Mouse (Mus musculus) cerebellum, postnatal 14 days (tissue): Measurements from ENCODE around the gene Hmgb1.
"Not testable (repeated sequence)": the region's sequence is repeated elsewhere in the genome, so short reads cannot be mapped to it uniquely, and the experiment has no call there.

Source experiments
- DNase-seq, 2 experiments: peaks; one replicate each; pipeline ENCODE4 v3.0.0; 2021; ENCODE audit warnings: mixed read lengths in 2 of 2

Hmgb1 gene

GRCm38 (mm10) chr5:149143766-149144375, 40.4 kb downstream of the Hmgb1 start:
- DNase-seq, result peak in 1 of 2 experiments; percentile 8

- not testable (repeated sequence) for DNase-seq
Observed at GRCm38 (mm10) chr5:149141155-149141554, 43.1 kb downstream of the Hmgb1 start.

DNA sequence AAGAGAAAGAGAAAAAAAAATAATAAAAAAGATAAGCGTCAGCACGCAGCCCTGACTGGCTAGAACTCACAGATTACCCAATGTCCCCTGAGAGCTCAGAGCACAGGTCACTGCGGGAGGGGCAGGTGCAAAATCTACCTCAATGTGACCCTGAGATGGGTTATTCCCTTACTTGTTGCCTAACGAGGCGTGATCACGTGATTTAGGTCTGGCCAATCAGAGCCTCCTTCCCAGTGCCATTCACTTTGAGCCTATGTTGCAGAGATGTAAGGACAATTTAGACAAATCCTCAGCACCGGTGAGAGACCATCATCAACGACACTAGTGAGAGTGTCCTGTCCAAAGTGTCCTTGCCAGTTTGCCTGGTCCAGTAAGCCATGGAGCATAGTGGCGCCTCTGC, 44.0 kb downstream of the Hmgb1 start:
- no peak for DNase-seq

GRCm38 (mm10) chr5:149138087-149138486, 46.2 kb downstream of the Hmgb1 start:
- not testable (repeated sequence) for DNase-seq

DNA sequence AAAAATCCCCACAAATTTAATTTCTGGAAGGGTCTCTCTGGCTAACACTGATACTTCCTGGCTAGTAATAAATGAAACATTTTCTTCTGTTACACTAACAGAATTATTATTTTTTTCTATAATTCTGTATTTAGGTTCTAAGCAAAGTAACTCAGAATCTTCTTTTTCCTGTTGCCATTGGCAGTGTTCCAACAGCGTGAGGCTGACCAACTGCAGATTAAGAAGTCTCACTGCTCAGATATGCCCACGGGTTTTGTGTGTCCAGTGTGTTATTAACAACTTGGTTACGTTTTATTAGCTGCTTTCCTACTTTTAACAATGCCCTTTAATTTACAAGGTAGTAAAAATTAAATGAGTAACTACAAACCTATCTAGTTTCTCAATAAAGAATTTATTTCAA, 46.8 kb downstream of the Hmgb1 start:
- no peak for DNase-seq

DNA sequence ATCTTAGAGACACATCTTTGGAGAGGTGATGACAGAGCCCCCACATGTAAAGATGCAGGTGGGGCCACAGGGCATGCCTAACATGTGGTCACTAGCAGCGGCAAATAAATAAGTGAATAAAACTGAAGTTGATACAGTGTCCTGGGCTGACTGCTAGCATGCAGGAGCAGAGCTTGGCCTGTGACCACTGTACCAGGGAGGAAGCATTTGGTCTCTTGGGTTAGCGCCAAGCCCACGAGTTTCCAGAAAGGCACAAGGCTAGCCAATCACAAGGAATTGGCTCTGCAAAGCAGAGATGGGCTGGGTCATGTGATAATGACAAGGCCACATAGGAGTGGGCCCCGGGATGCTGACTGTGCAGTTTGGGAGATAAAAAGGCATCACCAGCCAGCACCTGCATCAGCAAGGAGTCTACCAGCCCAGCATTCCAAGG, 47.3 kb downstream of the Hmgb1 start:
- DNase-seq, result peak; percentile 83 to 88

DNA sequence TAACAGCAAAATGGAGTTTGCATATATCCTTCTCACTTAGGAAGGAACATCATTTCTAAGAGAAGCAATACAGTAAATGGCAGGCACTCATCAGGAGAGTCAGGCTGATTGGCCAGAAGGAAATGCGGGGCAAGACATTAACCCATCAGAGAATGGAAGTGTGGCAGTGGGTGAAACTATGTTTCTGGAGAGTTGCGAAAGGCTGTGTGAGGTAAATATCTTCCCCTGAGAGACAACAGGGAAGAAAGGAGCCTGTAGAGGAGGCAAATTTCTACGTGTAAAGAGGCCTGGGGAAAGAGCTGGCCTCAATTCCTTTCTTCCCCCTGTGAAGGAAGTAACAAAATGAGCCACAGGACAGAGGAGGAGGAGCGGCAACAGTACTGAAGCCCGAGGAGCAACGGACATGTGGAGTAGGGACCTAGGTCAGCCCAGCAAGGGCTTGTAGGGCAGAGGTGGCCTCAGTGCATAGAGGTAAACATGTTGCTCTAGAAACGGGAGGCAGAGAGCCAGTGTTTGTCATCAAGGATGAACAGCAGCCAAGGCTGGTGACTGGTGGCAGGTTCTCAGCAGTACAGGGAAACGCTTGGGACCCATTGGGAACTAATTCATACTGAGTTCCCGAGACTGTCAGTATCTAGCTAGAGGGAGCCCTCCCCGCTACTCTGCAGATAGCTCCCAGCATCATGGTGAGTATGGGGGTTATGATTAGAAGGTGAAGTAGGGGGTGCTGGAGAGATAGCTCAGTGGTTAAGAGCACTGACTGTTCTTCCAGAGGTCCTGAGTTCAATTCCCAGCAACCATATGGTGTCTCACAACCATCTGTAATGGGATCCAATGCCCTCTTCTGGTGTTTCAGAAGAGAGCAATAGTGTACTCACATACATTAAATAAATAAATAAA, 48.6 kb downstream of the Hmgb1 start:
- DNase-seq, result no peak

- DNase-seq, result no peak
Observed at GRCm38 (mm10) chr5:149134751-149135454, 49.4 kb downstream of the Hmgb1 start.

DNA sequence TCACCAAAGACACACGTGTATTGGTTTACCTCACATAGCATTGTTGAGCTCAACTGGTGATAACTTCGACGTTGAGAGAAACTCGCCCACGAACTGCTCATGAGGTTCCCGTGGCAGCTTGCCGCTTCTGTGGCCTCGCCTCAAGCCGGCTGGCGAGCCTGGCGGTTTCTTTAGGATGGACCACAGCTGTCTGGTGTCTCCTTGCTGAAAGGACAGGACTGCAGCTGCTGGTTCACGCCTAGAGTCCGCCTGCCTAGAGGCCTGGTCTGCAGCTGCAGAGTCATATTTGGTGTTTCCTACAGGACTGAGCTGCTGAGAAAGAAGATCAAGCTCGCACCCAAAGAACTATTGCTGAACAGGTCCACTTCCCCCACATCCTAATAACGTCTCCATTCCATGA, 55.8 kb downstream of the Hmgb1 start:
- no peak for DNase-seq

GRCm38 (mm10) chr5:149123795-149124194, 60.5 kb downstream of the Hmgb1 start:
- DNase-seq, result no peak

DNA sequence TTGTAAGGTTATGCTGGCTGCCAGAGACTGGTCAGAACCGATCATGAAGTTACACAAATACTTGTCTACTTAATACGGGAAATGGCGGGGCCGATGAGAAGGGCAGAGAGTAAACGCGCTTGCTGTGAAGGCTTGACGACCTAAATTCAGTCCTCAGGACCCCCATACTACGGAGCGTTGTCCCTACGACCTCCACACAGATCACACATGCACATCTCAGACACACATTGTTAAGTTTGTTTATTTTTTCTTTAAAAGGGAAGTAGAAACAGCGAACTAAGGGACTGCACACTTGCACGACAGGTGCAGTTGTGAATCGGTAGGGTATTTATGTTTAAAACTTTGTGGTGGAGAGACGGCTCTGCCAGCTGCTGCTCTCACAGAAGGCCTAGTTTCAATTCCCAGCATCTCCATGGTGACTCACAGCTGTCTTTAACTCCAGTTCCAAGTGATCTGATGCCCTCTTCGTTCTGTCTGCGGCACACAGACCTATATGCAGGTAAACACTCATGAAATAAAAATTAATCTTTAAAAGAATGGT, 64.9 kb downstream of the Hmgb1 start:
- no peak for DNase-seq

DNA sequence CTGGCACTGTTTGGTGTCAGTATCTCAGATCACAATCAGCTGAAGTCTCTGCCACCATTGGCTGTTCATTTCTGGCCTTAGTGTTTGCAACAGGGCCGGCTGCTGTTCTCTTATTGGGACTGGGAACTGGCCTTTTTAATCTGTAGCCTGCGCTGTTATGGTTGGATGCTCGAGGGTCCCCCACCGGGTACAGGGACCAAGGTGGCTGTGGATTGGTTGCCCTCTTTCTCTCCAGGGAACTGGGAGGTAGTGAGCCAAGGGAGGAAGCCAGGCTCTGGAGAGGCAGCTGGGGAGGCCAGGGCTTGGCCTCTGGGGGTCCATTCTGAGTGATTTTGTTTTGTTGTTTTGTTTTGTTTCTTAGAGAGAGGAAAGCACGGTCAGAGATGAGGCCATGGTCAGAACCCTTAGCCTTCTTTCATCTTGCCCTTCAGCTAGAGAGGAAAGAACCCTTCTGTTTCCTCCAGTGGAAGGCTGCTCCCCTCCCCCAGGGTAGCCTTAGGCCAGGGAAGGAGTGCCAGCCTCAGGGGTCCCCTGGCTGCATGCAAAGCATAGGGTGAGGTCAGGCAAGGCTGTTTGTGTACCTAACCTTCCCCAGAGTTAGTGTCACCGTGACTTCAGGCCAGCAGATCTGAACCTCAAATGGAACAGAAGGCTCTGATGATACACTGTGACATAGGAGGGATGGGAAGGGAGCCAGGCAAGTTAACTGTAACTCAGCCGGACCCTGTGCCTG, 66.3 kb downstream of the Hmgb1 start:
- DNase-seq, result peak; percentile 42 to 65

DNA sequence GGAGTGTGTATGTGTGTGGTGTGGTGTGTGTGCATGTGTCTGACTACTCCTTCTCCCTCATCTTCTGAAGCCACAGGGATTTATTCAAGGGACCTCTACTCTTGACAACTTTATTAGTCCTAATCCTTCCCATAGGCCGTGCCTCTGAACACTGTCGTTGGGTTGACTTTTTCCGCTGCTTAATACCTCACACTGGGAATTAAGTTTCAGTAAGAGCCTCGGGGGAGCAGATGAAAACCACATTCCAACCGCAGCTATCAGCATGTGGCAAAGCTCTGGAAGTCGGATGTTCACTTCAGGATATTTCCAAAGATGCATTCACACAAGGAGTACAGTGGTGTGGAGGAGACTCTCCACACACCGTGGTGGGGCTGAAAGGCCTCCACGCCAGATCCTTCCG, 69.7 kb downstream of the Hmgb1 start:
- DNase-seq, result no peak

- no peak for DNase-seq
Observed at GRCm38 (mm10) chr5:149114034-149114433, 70.3 kb downstream of the Hmgb1 start.

GRCm38 (mm10) chr5:149113439-149113838, 70.8 kb downstream of the Hmgb1 start:
- no peak for DNase-seq

- DNase-seq, result no peak
Observed at GRCm38 (mm10) chr5:149112559-149112958, 71.7 kb downstream of the Hmgb1 start.

GRCm38 (mm10) chr5:149109220-149109619, 75.1 kb downstream of the Hmgb1 start:
- DNase-seq, result no peak

DNA sequence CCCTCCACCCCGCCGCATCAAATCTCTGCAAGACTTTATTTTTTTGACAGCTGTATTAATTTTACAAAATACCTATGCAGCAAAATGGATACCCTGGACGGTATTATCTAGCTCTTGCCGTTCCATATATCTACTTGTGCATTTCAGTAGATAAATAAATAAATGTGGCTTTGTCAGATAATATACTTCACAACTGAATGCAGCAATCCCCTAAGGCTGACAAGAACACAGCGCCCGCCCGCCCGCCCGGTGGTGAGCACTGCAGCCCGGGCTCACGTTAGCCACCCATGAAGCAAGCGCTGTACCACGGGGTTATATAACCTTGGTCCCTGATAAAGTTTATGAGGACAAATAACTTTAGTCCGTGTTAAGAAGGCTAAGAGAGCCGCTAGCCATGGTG, 76.1 kb downstream of the Hmgb1 start:
- no peak for DNase-seq

DNA sequence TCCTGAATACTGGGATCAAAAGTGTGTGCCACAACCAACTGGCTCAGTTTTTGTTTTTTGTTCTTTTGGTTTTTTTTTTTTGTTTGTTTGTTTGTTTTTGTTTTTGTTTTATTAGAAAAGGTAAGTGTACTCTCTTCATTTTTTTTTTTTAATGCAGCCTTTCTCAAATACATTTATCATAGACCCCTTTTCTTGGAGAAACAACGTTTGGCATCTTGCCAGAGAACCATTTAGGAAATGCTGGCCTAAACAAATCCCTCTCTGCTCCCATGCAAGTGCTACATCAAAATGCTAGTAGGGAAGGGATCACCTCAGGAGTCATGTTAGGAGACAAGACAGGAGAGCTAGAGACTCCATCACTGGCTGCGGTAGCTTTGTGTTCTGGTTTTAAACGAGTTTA, 76.7 kb downstream of the Hmgb1 start:
- no peak for DNase-seq

DNA sequence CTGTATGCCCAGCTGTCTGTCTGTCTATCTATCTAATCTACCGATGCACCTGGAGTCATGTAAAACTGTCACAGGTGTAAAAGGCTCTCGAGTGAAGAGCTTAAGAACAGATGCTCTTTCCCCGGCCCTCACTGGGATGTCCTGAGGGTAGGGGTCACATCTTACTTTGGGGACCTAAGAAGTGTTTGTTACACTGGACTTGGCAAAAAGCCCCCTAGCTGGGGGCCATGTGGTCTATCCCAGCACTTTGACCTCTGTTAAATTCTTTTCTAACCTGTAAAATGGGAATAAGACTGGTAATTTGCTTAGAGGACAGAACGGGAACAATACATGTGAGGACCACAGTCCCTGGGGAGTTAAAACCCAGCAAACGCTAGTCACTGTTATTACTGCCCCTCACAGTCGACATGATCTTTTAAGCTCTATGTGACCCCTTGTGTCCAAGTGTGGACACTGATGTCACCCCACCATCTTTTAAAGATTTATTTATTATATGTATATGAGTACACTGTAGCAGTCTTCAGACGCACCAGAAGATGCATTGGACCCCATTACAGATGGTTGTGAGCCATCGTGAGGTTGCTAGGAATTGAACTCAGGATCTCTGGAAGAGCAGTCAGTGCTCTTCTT, 80.1 kb downstream of the Hmgb1 start:
- DNase-seq, result no peak

DNA sequence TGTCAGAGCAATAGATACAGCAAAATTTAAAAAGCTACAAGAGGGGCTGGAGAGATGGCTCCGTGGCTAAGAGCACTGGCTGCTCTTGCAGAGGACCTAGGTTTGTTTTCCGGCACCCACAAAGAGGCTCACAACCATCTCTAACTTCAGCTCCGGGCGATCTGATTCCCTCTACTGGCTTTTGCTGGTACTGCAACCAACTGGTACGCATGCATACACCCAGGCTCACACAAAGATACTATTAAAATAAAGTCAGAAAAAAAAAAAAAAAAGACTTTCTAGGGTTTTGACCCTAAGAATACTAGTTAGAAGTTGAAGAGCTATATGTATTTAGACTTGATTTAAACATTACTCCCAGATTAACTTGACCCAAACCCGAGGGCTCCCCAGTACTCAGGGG, 82.4 kb downstream of the Hmgb1 start:
- DNase-seq, result no peak

DNA sequence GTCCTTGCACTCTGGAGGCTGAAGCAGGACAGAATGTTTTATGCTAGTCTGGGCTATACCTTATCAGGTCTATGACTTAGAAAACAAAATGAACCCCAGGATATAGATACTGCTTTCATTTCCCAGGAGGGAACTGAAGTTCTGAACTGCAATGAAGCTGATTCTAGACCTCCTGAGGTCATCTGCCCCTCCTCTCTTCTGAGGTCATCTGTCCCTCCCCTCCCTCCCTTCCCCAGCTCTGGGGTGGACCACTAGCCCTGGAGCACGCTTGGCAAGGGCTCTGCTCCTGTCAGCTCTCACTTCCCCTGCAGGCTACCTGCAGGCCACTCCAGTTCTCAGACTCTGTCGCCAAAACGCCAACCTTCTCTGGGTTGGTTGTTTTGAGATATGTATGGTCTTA, 84.2 kb downstream of the Hmgb1 start:
- no peak for DNase-seq
